Mouse (Mus musculus) G1E-ER4 (cell line): ENCODE results near the gene Cry2. TPM values are rescaled to one million over a fixed set of nuclear protein-coding genes. Genes with fewer than 3 reads are reported as not detected.

Source experiments
- GATA1 ChIP-seq: IDR thresholded peaks from one replicate; pipeline ENCODE4 v1.8.0; 2012; ENCODE audit warnings: low read length, inconsistent platforms
- polyA plus RNA-seq: library from polyadenylated mRNA; stranded (reverse); fragments of >175 nt; gene quantifications from 2 replicates; pipeline ENCODE4 v1.2.3, GENCODE M21; 2012

The Cry2 gene
- polyA plus RNA-seq, 1 experiment = 17.5 TPM

GRCm38 (mm10) chr2:92372767-92373436, 60.9 kb downstream of the Cry2 start:
- TF ChIP-seq GATA1 = no peak

- TF ChIP-seq GATA1 = no peak
These were observed 61.7 kb downstream of the Cry2 start for GRCm38 (mm10) chr2:92371971-92372690.

GRCm38 (mm10) chr2:92370821-92371805, 62.7 kb downstream of the Cry2 start:
- no peak for TF ChIP-seq GATA1

GRCm38 (mm10) chr2:92370375-92370774, 63.5 kb downstream of the Cry2 start:
- TF ChIP-seq GATA1 = no peak

- no peak for TF ChIP-seq GATA1
These were observed 66.3 kb downstream of the Cry2 start for GRCm38 (mm10) chr2:92367383-92368029.

- TF ChIP-seq GATA1 = no peak
These were observed 68.3 kb downstream of the Cry2 start for GRCm38 (mm10) chr2:92365568-92365967.

- no peak for TF ChIP-seq GATA1
These were observed 69.8 kb downstream of the Cry2 start for GRCm38 (mm10) chr2:92364086-92364485.

- TF ChIP-seq GATA1 = no peak
These were observed 71.1 kb downstream of the Cry2 start for GRCm38 (mm10) chr2:92362571-92363228.

- no peak for TF ChIP-seq GATA1
These were observed 72.0 kb downstream of the Cry2 start for GRCm38 (mm10) chr2:92361795-92362194.

- TF ChIP-seq GATA1 = no peak
These were observed 73.0 kb downstream of the Cry2 start for GRCm38 (mm10) chr2:92360893-92361292.

- TF ChIP-seq GATA1 = no peak
These were observed 73.5 kb downstream of the Cry2 start for GRCm38 (mm10) chr2:92360186-92360823.

- no peak for TF ChIP-seq GATA1
These were observed 74.5 kb downstream of the Cry2 start for GRCm38 (mm10) chr2:92359301-92359700.

- TF ChIP-seq GATA1 = no peak
These were observed 79.6 kb downstream of the Cry2 start for GRCm38 (mm10) chr2:92354224-92354623.

Other genes starting within 250 kb of the Cry2 start
- 22.5 and 30.6 TPM in 2 replicates for gene Pex16, start 59.4 kb downstream of the Cry2 start, polyA plus RNA-seq
- not detected in 2 replicates for gene Large2, start 59.2 kb downstream of the Cry2 start, polyA plus RNA-seq
- gene 1700029I15Rik, start 51.5 kb downstream of the Cry2 start, polyA plus RNA-seq = 0.95 and 1.1 TPM in 2 replicates
- gene Mapk8ip1, start 32.8 kb downstream of the Cry2 start, polyA plus RNA-seq = 0.11 and 0.15 TPM in 2 replicates
- gene Slc35c1, start 26.5 kb upstream of the Cry2 start, polyA plus RNA-seq = 24.5 and 26.9 TPM in 2 replicates
- 0.11 TPM in 1 of 2 replicates, not detected in the other for gene Chst1, start 165.7 kb upstream of the Cry2 start, polyA plus RNA-seq